Mouse (Mus musculus): ENCODE measurements around the gene Gpatch1. TPM values are rescaled to one million over a fixed set of nuclear protein-coding genes. Genes with fewer than 3 reads are reported as not detected.

The Gpatch1 gene
- 0.89 and 2.2 TPM in 2 replicates for polyA plus RNA-seq (2012; rRNA removed)

GRCm38 (mm10) chr7:35317729-35318609 lies at the start of gene Gpatch1:
Gene Gpatch1, minus strand, starts transcription at chr7:35318440.
- TF ChIP-seq POLR2A (IDR thresholded peaks at IDR 0.05; ENCODE audit: low read depth, low read length) (peak; percentile 44; the same call in 1 of the 2 replicates), CTCF (IDR thresholded peaks at IDR 0.05; ENCODE audit: extremely low read depth, insufficient read length, insufficient replicate concordance, low read depth, low read length) (no peak)
- Histone ChIP-seq H3K27me3 (ENCODE audit: control insufficient read depth, insufficient read depth, low read length) (no peaks in the 10 kb centered on the region), H3K4me1 (ENCODE audit: control insufficient read depth, insufficient read depth, insufficient read length, low read length) (peaks cover 23% of the 10 kb centered on the region; the same call in 1 of the 2 replicates), H3K36me3 (ENCODE audit: control insufficient read depth, insufficient read depth, low read length) (no peaks in the 10 kb centered on the region), H3K4me3 (ENCODE audit: low read depth, low read length) (peak within 1 kb of the TSS; percentile 86), H3K27ac (ENCODE audit: insufficient read depth, low read depth, low read length) (peak within 1 kb of the TSS; percentile 18; the same call in 1 of the 2 replicates)
- 1% methylated on average over 39 of the region's 39 CpGs for WGBS

- peaks cover 60% of the 10 kb centered on the region for H3K36me3 ChIP-seq (ENCODE audit: control insufficient read depth, insufficient read depth, low read length)
Measured at GRCm38 (mm10) chr7:35365161-35365910, 47.1 kb upstream of the Gpatch1 start.

GRCm38 (mm10) chr7:35362868-35363267 lies 44.6 kb upstream of the Gpatch1 start:
- H3K27ac ChIP-seq (ENCODE audit: insufficient read depth, low read depth, low read length): no peak overlapping the region
- 71% methylated on average over 5 of the region's 5 CpGs for WGBS
- H3K27me3 ChIP-seq (ENCODE audit: control insufficient read depth, insufficient read depth, low read length): no peaks in the 10 kb centered on the region
- H3K4me1 ChIP-seq (ENCODE audit: control insufficient read depth, insufficient read depth, insufficient read length, low read length): peaks cover 9% of the 10 kb centered on the region; the same call in 1 of the 2 replicates
- peaks cover 70% of the 10 kb centered on the region for H3K36me3 ChIP-seq (ENCODE audit: control insufficient read depth, insufficient read depth, low read length)
- no peak overlapping the region for H3K4me3 ChIP-seq (ENCODE audit: low read depth, low read length)
- no peak for TF ChIP-seq CTCF (IDR thresholded peaks at IDR 0.05; ENCODE audit: extremely low read depth, insufficient read length, insufficient replicate concordance, low read depth, low read length)
- no peak for TF ChIP-seq POLR2A (IDR thresholded peaks at IDR 0.05; ENCODE audit: low read depth, low read length)

More at GRCm38 (mm10) chr7:35365161-35365910, 47.1 kb upstream of the Gpatch1 start:
- Histone ChIP-seq H3K4me3 (ENCODE audit: low read depth, low read length) (no peak overlapping the region), H3K27me3 (ENCODE audit: control insufficient read depth, insufficient read depth, low read length) (no peaks in the 10 kb centered on the region), H3K27ac (ENCODE audit: insufficient read depth, low read depth, low read length) (no peak overlapping the region), H3K4me1 (ENCODE audit: control insufficient read depth, insufficient read depth, insufficient read length, low read length) (0 out of 2 replicates have a peak, but pooled peaks cover 2% of the 10 kb centered on the region)
- TF ChIP-seq CTCF (IDR thresholded peaks at IDR 0.05; ENCODE audit: extremely low read depth, insufficient read length, insufficient replicate concordance, low read depth, low read length) (no peak), POLR2A (IDR thresholded peaks at IDR 0.05; ENCODE audit: low read depth, low read length) (no peak)
- 61% methylated on average over 12 of the region's 12 CpGs for WGBS

- TF ChIP-seq POLR2A (IDR thresholded peaks at IDR 0.05; ENCODE audit: low read depth, low read length) (no peak), CTCF (IDR thresholded peaks at IDR 0.05; ENCODE audit: extremely low read depth, insufficient read length, insufficient replicate concordance, low read depth, low read length) (no peak)
- WGBS: 83% methylated on average over 5 of the region's 5 CpGs
- H3K27me3 ChIP-seq (ENCODE audit: control insufficient read depth, insufficient read depth, low read length): no peaks in the 10 kb centered on the region
- no peak overlapping the region for H3K27ac ChIP-seq (ENCODE audit: insufficient read depth, low read depth, low read length)
- peaks cover 11% of the 10 kb centered on the region; the same call in 1 of the 2 replicates for H3K4me1 ChIP-seq (ENCODE audit: control insufficient read depth, insufficient read depth, insufficient read length, low read length)
- no peak overlapping the region for H3K4me3 ChIP-seq (ENCODE audit: low read depth, low read length)
- H3K36me3 ChIP-seq (ENCODE audit: control insufficient read depth, insufficient read depth, low read length): peaks cover 70% of the 10 kb centered on the region
Measured at GRCm38 (mm10) chr7:35362253-35362652, 44.0 kb upstream of the Gpatch1 start.

GRCm38 (mm10) chr7:35357621-35358020 lies 39.4 kb upstream of the Gpatch1 start:
- Histone ChIP-seq H3K4me1 (ENCODE audit: control insufficient read depth, insufficient read depth, insufficient read length, low read length) (peaks cover 27% of the 10 kb centered on the region), H3K4me3 (ENCODE audit: low read depth, low read length) (no peak overlapping the region), H3K27ac (ENCODE audit: insufficient read depth, low read depth, low read length) (no peak overlapping the region), H3K27me3 (ENCODE audit: control insufficient read depth, insufficient read depth, low read length) (no peaks in the 10 kb centered on the region), H3K36me3 (ENCODE audit: control insufficient read depth, insufficient read depth, low read length) (peaks cover 59% of the 10 kb centered on the region)
- 89% methylated on average over 12 of the region's 12 CpGs for WGBS
- TF ChIP-seq POLR2A (IDR thresholded peaks at IDR 0.05; ENCODE audit: low read depth, low read length): no peak
- TF ChIP-seq CTCF (IDR thresholded peaks at IDR 0.05; ENCODE audit: extremely low read depth, insufficient read length, insufficient replicate concordance, low read depth, low read length): no peak

- WGBS: 22% methylated on average over 5 of the region's 5 CpGs
- TF ChIP-seq POLR2A (IDR thresholded peaks at IDR 0.05; ENCODE audit: low read depth, low read length) (no peak), CTCF (IDR thresholded peaks at IDR 0.05; ENCODE audit: extremely low read depth, insufficient read length, insufficient replicate concordance, low read depth, low read length) (no peak)
- H3K27ac ChIP-seq (ENCODE audit: insufficient read depth, low read depth, low read length): peak overlapping the region; percentile 18; the same call in 1 of the 2 replicates
Measured at GRCm38 (mm10) chr7:35355303-35355872, 37.1 kb upstream of the Gpatch1 start.

More at GRCm38 (mm10) chr7:35355303-35355872, 37.1 kb upstream of the Gpatch1 start:
- Histone ChIP-seq H3K27me3 (ENCODE audit: control insufficient read depth, insufficient read depth, low read length) (no peaks in the 10 kb centered on the region), H3K4me1 (ENCODE audit: control insufficient read depth, insufficient read depth, insufficient read length, low read length) (peaks cover 33% of the 10 kb centered on the region), H3K4me3 (ENCODE audit: low read depth, low read length) (no peak overlapping the region), H3K36me3 (ENCODE audit: control insufficient read depth, insufficient read depth, low read length) (peaks cover 39% of the 10 kb centered on the region)

Measured in small intestine, adult 2 months (tissue).